Mouse (Mus musculus): Measurements from ENCODE around the gene Alox12.

The Alox12 gene

GRCm38 (mm10) chr11:70193354-70194285 lies 61.5 kb downstream of the Alox12 start:
- no peak for DNase-seq (ENCODE audit: low spot score in 2 of 2)

GRCm38 (mm10) chr11:70192157-70192556 lies 63.0 kb downstream of the Alox12 start:
- DNase-seq (ENCODE audit: low spot score in 2 of 2), result no peak
